ENCODE assay signal across 9 mouse cellular contexts in the genomic region with DNA sequence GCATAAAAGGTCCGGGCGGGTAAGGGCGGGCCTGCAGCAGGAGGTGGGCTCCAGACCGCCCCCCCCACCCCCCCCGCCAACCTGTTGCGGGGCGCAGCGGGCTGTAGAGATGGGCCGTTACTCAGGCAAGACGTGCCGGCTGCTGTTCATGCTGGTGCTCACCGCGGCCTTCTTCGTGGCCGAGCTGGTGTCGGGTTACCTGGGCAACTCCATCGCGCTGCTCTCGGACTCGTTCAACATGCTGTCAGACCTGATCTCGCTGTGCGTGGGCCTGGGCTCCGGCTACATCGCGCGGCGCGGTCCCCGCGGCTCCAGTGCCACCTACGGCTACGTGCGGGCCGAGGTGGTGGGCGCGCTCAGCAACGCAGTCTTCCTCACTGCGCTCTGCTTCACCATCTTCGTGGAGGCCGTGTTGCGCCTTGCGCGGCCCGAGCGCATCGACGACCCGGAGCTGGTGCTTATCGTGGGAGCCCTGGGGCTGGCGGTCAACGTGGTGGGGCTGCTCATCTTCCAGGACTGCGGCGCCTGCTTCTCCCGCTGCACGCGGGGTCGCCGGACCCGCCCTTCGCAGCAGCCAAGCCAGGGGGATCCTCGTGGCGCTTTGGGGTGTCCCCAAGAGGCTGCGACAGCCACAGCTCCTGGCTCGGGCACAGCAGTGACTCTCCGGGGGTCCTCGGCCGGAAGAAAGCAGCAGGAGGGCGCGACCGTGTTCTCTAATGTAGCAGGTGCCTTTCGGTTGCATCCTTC. TPM values are rescaled to one million over a fixed set of nuclear protein-coding genes. Genes with fewer than 3 reads are reported as not detected.
A peak's percentile ranks its signal among the peaks of the same experiment; 100 is the strongest.
DNase-seq lines count a peak whose midpoint lies in the region; ATAC-seq lines count a peak whose summit lies in the region.
"Had no signal": no experiment of that assay in that cellular context is flagged by ENCODE, and none has a peak within 500 bp of the region (broad histone marks: within the 10 kb centered on the region; RNA-seq: fewer than 3 reads in every experiment).

No protein-coding gene starts in this region.

- peak; percentile 2 for ATAC-seq in stomach, embryonic 15.5 days (ENCODE audit: insufficient read depth, low FRiP score, low read depth)

- peaks cover 26% of the 10 kb centered on the region for H3K27me3 ChIP-seq in stomach, embryonic 15.5 days (replicated peaks)

- peak overlapping the region; percentile 94 for H3K4me2 ChIP-seq in stomach, embryonic 15.5 days

- H3K36me3 ChIP-seq in stomach, embryonic 15.5 days: no peaks in the 10 kb centered on the region

- peaks cover 13% of the 10 kb centered on the region for H3K4me1 ChIP-seq in stomach, embryonic 15.5 days

- H3K9me3 ChIP-seq in stomach, embryonic 15.5 days: no peaks in the 10 kb centered on the region

- DNase-seq in adrenal gland, postnatal 14 days: peak; percentile 38
- no peak for DNase-seq in adrenal gland, adult 8-10 months
- DNase-seq in urinary bladder, postnatal 14 days (ENCODE audit: low spot score): peak; percentile 11
- no peak for DNase-seq in urinary bladder, postnatal 36 days (ENCODE audit: low spot score in 2 of 2)
- DNase-seq in frontal cortex, postnatal 10 days (ENCODE audit: low spot score in 2 of 2): peak; percentile 44 to 50
- DNase-seq in layer of hippocampus, adult 8-10 months (ENCODE audit: low spot score in 2 of 2): peak; percentile 22 to 33
- peak; percentile 77 for DNase-seq in mesoderm, embryonic 11.5 days (ENCODE audit: low read depth, low spot score)

- H3K4me3 ChIP-seq in stomach, embryonic 15.5 days (replicated peaks): peak overlapping the region; percentile 47

- WGBS in stomach, embryonic 15.5 days: under 1% methylated on average over 71 of the region's 71 CpGs

- H3K27ac ChIP-seq in stomach, embryonic 15.5 days: no peak overlapping the region

- H3K9ac ChIP-seq in stomach, embryonic 15.5 days: peak overlapping the region; percentile 29

RNA-seq across cellular contexts. Expression of a gene that starts 0.5 kb away (rescaled TPM):
- 0.19 and 1.0 TPM in 2 replicates for total RNA-seq in adrenal gland, postnatal 14 days (2021)
- not detected for total RNA-seq in adrenal gland, adult 8-10 months (2022)
- total RNA-seq in layer of hippocampus, adult 8-10 months (2022): 1 to 10 TPM; 6.8 to 9.3 (median 9.0) TPM
- polyA plus RNA-seq in stomach, embryonic 15.5 days (2015; fragmentation: Nextera tagmentation; extraction: Ambion mirVana): 1.4 and 1.6 TPM in 2 replicates
- total RNA-seq: gastrocnemius, postnatal 36 days had no signal

Comparison
In these comparisons a context has a peak if more than half of its experiments do, and no peak if none do; other contexts are left out.
1. DNase-seq: peak in adrenal gland, postnatal 14 days (single experiment), urinary bladder, postnatal 14 days (single experiment), frontal cortex, postnatal 10 days (2 of 2), layer of hippocampus, adult 8-10 months (2 of 2) and mesoderm, embryonic 11.5 days (single experiment); none in adrenal gland, adult 8-10 months (single experiment) and urinary bladder, postnatal 36 days (0 of 2).